Mouse (Mus musculus): ENCODE measurements at regions not wholly inside any gene's neighbourhood (a gene's known extent, or its start where the extent isn't known, plus 50 kb on each side); places are given as distances from the start of the nearest gene placed in this dataset.

- peak in 1 of 2 experiments; percentile 3 for DNase-seq (ENCODE audit: low spot score in 2 of 2)
- no peak overlapping the region for H3K27ac ChIP-seq
- no peak for TF ChIP-seq CTCF (conservative IDR thresholded peaks at IDR 0.05)
- no peak overlapping the region for H3K4me3 ChIP-seq
Observed at GRCm38 (mm10) chr1:48535044-48535443, 1642.4 kb upstream of the Slc39a10 start.

- no peak overlapping the region for H3K4me3 ChIP-seq
- TF ChIP-seq CTCF (conservative IDR thresholded peaks at IDR 0.05) = no peak
- DNase-seq (ENCODE audit: low spot score in 2 of 2) = no peak
- H3K27ac ChIP-seq = no peak overlapping the region
Observed at GRCm38 (mm10) chr1:48533326-48533725, 1640.7 kb upstream of the Slc39a10 start.

GRCm38 (mm10) chr1:48488756-48489155 lies 1596.1 kb upstream of the Slc39a10 start:
- H3K27ac ChIP-seq = no peak overlapping the region
- no peak for DNase-seq (ENCODE audit: low spot score in 2 of 2)
- H3K4me3 ChIP-seq = no peak overlapping the region
- no peak for TF ChIP-seq CTCF (conservative IDR thresholded peaks at IDR 0.05)

- no peak for TF ChIP-seq CTCF (conservative IDR thresholded peaks at IDR 0.05)
- Histone ChIP-seq H3K4me3 (no peak overlapping the region), H3K27ac (no peak overlapping the region)
- no peak for DNase-seq (ENCODE audit: low spot score in 2 of 2)
Observed at GRCm38 (mm10) chr1:48459928-48460327, 1567.3 kb upstream of the Slc39a10 start.

All from layer of hippocampus, adult 2 months (tissue).